Mouse (Mus musculus) G1E (cell line): ENCODE results near the gene Ep400. TPM values are rescaled to one million over a fixed set of nuclear protein-coding genes. Genes with fewer than 3 reads are reported as not detected.
A peak's percentile ranks its signal among the peaks of the same experiment; 100 is the strongest.

Experiments
- ATAC-seq: 2 replicates; pipeline ENCODE4 v1.8.0; 2016; ENCODE audit warnings: mild to moderate bottlenecking; ENCODE audit not compliant: insufficient number of reproducible peaks, poor library complexity, low FRiP score, severe bottlenecking; ENCODE audit errors: extremely low read depth
- DNase-seq: peaks from one replicate; pipeline ENCODE4 v3.0.0; 2012; ENCODE audit warnings: low spot score
- H3K27me3 ChIP-seq: 2 replicates; pipeline ENCODE4 v1.6.1; 2012; ENCODE audit warnings: mild to moderate bottlenecking, low read length, inconsistent platforms; ENCODE audit not compliant: insufficient read depth
- H3K36me3 ChIP-seq: replicated peaks from 2 replicates; pipeline ENCODE3; 2012; ENCODE audit warnings: mild to moderate bottlenecking, inconsistent platforms
- H3K4me1 ChIP-seq: 2 replicates; pipeline ENCODE4 v1.6.1; 2012; ENCODE audit warnings: low read depth, low read length, inconsistent platforms, mixed read lengths; ENCODE audit not compliant: insufficient read depth
- H3K4me3 ChIP-seq: 2 replicates; pipeline ENCODE4 v1.5.1; 2012; ENCODE audit warnings: low read depth, mild to moderate bottlenecking, inconsistent platforms, low read length, moderate library complexity, mixed read lengths
- H3K9me3 ChIP-seq: replicated peaks from 2 replicates; pipeline ENCODE4 v1.6.1; 2012; ENCODE audit warnings: inconsistent platforms
- CTCF ChIP-seq: IDR thresholded peaks from 2 replicates; pipeline ENCODE4 v1.5.1; 2012; ENCODE audit warnings: low read depth, low read length, inconsistent platforms, mixed read lengths
- GATA1 ChIP-seq: IDR thresholded peaks from 2 replicates; pipeline ENCODE4 v1.6.1; 2012; ENCODE audit warnings: borderline replicate concordance, low read length, inconsistent platforms, mixed read lengths
- GATA2 ChIP-seq: IDR thresholded peaks from 2 replicates; pipeline ENCODE4 v1.6.1; 2012; ENCODE audit warnings: low read depth, low read length, inconsistent platforms, borderline replicate concordance
- POLR2AphosphoS5 ChIP-seq: IDR thresholded peaks from 2 replicates; pipeline ENCODE4 v1.6.1; 2012; ENCODE audit warnings: low read depth, low read length, inconsistent platforms; ENCODE audit not compliant: insufficient replicate concordance
- TAL1 ChIP-seq: conservative IDR thresholded peaks from 2 replicates; pipeline ENCODE4 v1.6.1; 2012; ENCODE audit warnings: low read depth, low read length, inconsistent platforms, mixed read lengths
- polyA plus RNA-seq: library from polyadenylated mRNA; stranded (reverse); fragments of >175 nt; gene quantifications from 2 replicates; pipeline ENCODE4 v1.2.3, GENCODE M21; 2012
- total RNA-seq, 2 experiments: library from RNA; stranded (forward) in 1 of 2; stranded (reverse) in 1 of 2; fragments of 200-1000 nt in 1 of 2; fragments of >200 nt in 1 of 2; fragmentation: Nextera tagmentation in 1 of 2; gene quantifications; 2 replicates each; pipeline ENCODE4 v1.2.3; 2014 to 2017

Ep400 gene
- total and polyA plus RNA-seq, 3 experiments: 42.0 to 162 (median 129) TPM

DNA sequence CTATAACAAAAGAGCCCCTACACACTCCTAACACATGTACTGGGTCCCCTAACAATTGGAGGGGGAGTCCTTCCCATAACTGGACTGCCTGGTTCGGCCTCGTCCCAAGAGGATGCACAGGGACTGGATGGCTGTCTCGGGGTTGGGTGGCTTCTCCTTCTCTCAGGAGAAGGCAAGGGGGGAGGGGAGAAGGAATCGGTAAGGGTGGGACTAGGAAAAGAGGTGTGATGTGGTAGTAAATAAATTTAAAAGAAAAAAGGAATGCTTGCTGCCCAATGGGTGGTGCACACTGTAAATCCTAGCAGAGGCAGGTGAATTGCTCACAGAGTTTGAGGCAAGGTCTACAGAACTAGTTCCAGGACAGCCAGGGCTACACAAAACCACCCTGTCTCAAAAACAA lies 35.6 kb upstream of the Ep400 start:
- DNase-seq (no peak), ATAC-seq (no peak)
- Histone ChIP-seq H3K27me3 (no peaks in the 10 kb centered on the region), H3K36me3 (peaks cover 54% of the 10 kb centered on the region), H3K4me1 (peaks cover 85% of the 10 kb centered on the region), H3K9me3 (no peaks in the 10 kb centered on the region), H3K4me3 (no peak overlapping the region; the same call in 1 of the 2 replicates)
- TF ChIP-seq GATA2 (no peak), GATA1 (no peak), CTCF (no peak)

DNA sequence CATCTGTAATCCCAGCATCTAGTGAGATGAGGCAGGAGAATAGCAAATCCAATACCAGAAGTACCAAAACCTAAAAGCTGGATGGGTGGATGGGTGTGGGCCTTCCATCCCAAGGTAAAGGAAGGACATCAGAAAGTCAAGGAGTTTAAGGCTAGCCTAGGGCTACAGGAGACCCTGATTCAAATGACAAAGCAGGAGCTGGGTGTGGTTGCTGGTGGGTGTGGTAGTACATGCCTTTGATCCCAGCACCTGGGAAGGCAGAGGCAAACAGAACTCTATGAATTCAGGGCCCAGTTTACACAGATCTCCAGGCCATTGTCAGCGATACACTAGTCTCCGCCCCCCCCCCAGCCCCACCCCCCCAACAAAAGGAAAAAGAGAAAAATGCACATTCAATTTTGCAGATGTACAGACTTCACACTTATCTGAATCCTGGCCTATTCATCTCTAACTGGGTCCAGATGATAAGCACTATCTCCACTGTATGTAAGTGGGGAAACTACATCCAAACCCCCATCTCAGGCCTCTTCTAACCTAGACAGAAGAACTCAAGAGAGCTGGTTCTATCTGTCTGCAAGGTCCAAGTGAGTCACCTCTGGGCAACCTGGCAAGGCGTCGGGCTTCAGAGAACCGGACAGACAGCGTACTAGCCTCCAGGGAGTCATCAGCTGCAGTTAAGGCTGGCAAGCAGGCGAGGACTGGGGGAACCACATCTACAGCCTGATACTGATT lies 33.7 kb upstream of the Ep400 start:
- peak overlapping the region; percentile 57; the same call in 1 of the 2 replicates for H3K4me3 ChIP-seq
- peak; percentile 84 for ATAC-seq
- peaks cover 74% of the 10 kb centered on the region for H3K36me3 ChIP-seq
- peak; percentile 75 for DNase-seq
- H3K27me3 ChIP-seq: no peaks in the 10 kb centered on the region
- H3K4me1 ChIP-seq: peaks cover 95% of the 10 kb centered on the region
- TF ChIP-seq POLR2AphosphoS5 (no peak), CTCF (no peak), TAL1 (peak; percentile 72), GATA1 (no peak)
- no peaks in the 10 kb centered on the region for H3K9me3 ChIP-seq

- no peaks in the 10 kb centered on the region for H3K9me3 ChIP-seq
- H3K4me3 ChIP-seq: no peak overlapping the region
- H3K4me1 ChIP-seq: peaks cover 94% of the 10 kb centered on the region
- ATAC-seq (peak; percentile 26; the same call in 1 of the 2 replicates), DNase-seq (peak; percentile 19)
- peaks cover 85% of the 10 kb centered on the region for H3K36me3 ChIP-seq
- H3K27me3 ChIP-seq: no peaks in the 10 kb centered on the region
- TF ChIP-seq GATA1: no peak
- peak; percentile 76 for TF ChIP-seq TAL1
Measured at GRCm38 (mm10) chr5:110802809-110803208, 32.3 kb upstream of the Ep400 start.

DNA sequence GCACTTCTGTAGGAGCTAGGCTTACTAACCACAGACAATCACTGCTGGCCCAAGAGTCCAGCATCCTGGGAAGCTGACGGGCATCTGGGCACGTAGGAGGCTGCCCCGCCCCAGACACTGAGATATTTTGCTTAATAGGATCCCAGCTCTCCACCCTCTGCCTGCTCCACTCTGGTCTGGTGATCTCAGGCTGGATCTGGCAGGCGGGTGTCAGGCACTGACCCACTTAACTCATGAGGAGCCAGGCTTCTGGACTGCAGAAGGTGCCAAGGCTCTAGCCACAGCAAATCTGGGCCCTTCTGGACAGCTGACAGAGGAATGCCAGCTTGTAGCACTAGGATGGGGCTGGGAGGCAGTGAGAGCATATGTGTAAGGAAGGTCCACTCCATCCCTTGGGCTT lies 31.7 kb upstream of the Ep400 start:
- H3K4me1 ChIP-seq: peaks cover 92% of the 10 kb centered on the region
- no peaks in the 10 kb centered on the region for H3K27me3 ChIP-seq
- TF ChIP-seq GATA2: no peak
- TF ChIP-seq GATA1: no peak
- no peak for TF ChIP-seq CTCF
- no peak for TF ChIP-seq POLR2AphosphoS5
- no peak for TF ChIP-seq TAL1
- H3K9me3 ChIP-seq: no peaks in the 10 kb centered on the region
- no peak for ATAC-seq
- peaks cover 85% of the 10 kb centered on the region for H3K36me3 ChIP-seq
- DNase-seq: no peak
- H3K4me3 ChIP-seq: peak overlapping the region; percentile 13; the same call in 1 of the 2 replicates

DNA sequence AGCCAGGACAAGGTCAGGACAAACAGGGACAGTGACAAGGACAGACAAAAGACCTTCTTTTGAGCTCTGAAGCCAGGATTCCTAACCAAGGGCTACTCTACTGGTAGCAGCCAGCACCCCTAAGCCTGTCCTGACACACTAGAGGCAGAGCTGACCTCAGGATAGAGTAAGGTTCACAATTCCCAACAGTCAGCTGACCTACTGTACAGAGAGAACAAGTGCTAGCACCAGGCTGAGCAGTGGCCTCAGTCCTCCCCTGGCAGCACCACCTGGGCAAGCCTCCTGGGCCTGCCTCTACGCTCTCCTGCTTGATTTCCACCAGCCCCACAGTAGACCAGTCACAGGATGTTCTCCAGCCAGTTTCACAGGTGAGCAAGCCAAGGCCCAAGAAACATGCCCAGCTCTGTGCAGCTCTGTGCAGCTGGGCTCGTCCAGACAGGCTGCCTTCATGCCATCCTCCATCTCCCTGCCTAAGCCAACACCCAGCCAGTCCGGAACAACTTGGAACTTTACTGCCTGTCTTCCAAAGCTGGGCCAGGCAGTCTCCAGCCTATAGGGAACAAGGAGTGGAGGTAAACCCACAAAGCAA lies 30.6 kb upstream of the Ep400 start:
- no peak for DNase-seq
- H3K9me3 ChIP-seq: no peaks in the 10 kb centered on the region
- no peaks in the 10 kb centered on the region for H3K27me3 ChIP-seq
- H3K4me3 ChIP-seq: peak overlapping the region; percentile 13; the same call in 1 of the 2 replicates
- ATAC-seq: no peak
- H3K36me3 ChIP-seq: peaks cover 85% of the 10 kb centered on the region
- peaks cover 81% of the 10 kb centered on the region for H3K4me1 ChIP-seq
- TF ChIP-seq GATA1 (no peak), GATA2 (no peak), TAL1 (no peak)

GRCm38 (mm10) chr5:110797696-110798095 lies 27.2 kb upstream of the Ep400 start:
- H3K9me3 ChIP-seq: no peaks in the 10 kb centered on the region
- ATAC-seq (no peak), DNase-seq (no peak)
- H3K4me1 ChIP-seq: peaks cover 48% of the 10 kb centered on the region
- TF ChIP-seq POLR2AphosphoS5 (no peak), TAL1 (no peak), GATA1 (no peak), GATA2 (no peak), CTCF (no peak)
- H3K36me3 ChIP-seq: peaks cover 99% of the 10 kb centered on the region
- H3K27me3 ChIP-seq: no peaks in the 10 kb centered on the region
- no peak overlapping the region for H3K4me3 ChIP-seq

GRCm38 (mm10) chr5:110794363-110794762 lies 23.8 kb upstream of the Ep400 start:
- no peak for DNase-seq
- H3K36me3 ChIP-seq: peaks cover 100% of the 10 kb centered on the region
- TF ChIP-seq GATA1: no peak
- no peak for TF ChIP-seq POLR2AphosphoS5
- no peak for TF ChIP-seq TAL1

More at GRCm38 (mm10) chr5:110794363-110794762, 23.8 kb upstream of the Ep400 start:
- H3K9me3 ChIP-seq: no peaks in the 10 kb centered on the region
- no peaks in the 10 kb centered on the region for H3K27me3 ChIP-seq
- no peak for ATAC-seq
- no peak overlapping the region for H3K4me3 ChIP-seq
- H3K4me1 ChIP-seq: peaks cover 40% of the 10 kb centered on the region
